Mouse (Mus musculus) limb, embryonic 11.5 days (tissue): ENCODE data around the gene Car5a. TPM values are rescaled to one million over a fixed set of nuclear protein-coding genes. Genes with fewer than 3 reads are reported as not detected.

Experiments
- ATAC-seq: fragments of 200-750 bp; cut with Nextera tagmentation; 2 replicates; pipeline ENCODE4 v1.8.0; 2017; ENCODE audit warnings: low read depth; ENCODE audit not compliant: insufficient number of reproducible peaks, low FRiP score, low TSS enrichment
- DNase-seq: peaks from one replicate; pipeline ENCODE4 v3.0.0-alpha.2; 2015; ENCODE audit warnings: low spot score
- H3K27ac ChIP-seq: fragments of 300-500 bp; sonication (generic); replicated peaks from 2 replicates; pipeline ENCODE4 v1.5.1; 2014; ENCODE audit warnings: low read depth, mild to moderate bottlenecking, low read length
- H3K27me3 ChIP-seq: fragments of 300-500 bp; sonication (generic); 2 replicates; pipeline ENCODE4 v1.6.1; 2014; ENCODE audit warnings: mild to moderate bottlenecking, low read length, mixed read lengths; ENCODE audit not compliant: control insufficient read depth, insufficient read depth
- H3K36me3 ChIP-seq: fragments of 300-500 bp; sonication (generic); 2 replicates; pipeline ENCODE4 v1.6.1; 2014; ENCODE audit warnings: mild to moderate bottlenecking, low read length, moderate library complexity, mixed read lengths; ENCODE audit not compliant: control insufficient read depth, insufficient read depth
- H3K4me1 ChIP-seq: fragments of 300-500 bp; sonication (generic); 2 replicates; pipeline ENCODE4 v1.6.1; 2014; ENCODE audit warnings: low read length, mixed read lengths; ENCODE audit not compliant: control insufficient read depth, insufficient read depth
- H3K4me2 ChIP-seq: fragments of 300-500 bp; sonication (generic); 2 replicates; pipeline ENCODE4 v1.6.1; 2014; ENCODE audit warnings: low read depth, mild to moderate bottlenecking, moderate library complexity; ENCODE audit not compliant: severe bottlenecking
- H3K4me3 ChIP-seq: fragments of 300-500 bp; sonication (generic); 2 replicates; pipeline ENCODE4 v1.5.1; 2014; ENCODE audit warnings: low read depth, low read length
- H3K9ac ChIP-seq: fragments of 300-500 bp; sonication (generic); 2 replicates; pipeline ENCODE4 v1.6.1; 2014; ENCODE audit warnings: mild to moderate bottlenecking, low read length
- H3K9me3 ChIP-seq: fragments of 300-500 bp; sonication (generic); 2 replicates; pipeline ENCODE4 v1.6.1; 2016; ENCODE audit warnings: low read length; ENCODE audit not compliant: control insufficient read depth
- WGBS: fragments of 180-500 bp; shearing (Covaris S2); extraction: QIAGEN DNeasy Blood & Tissue Kit; methylation state at CpG from one replicate; pipeline ENCODE4 v1.1.7; 2014; 5-methylcytosine and 5-hydroxymethylcytosine counted together
- polyA plus RNA-seq: library from polyadenylated mRNA; unstranded; fragments of >200 nt; fragmentation: Nextera tagmentation; extraction: Ambion mirVana; gene quantifications from 2 replicates; pipeline ENCODE4 v1.2.1, GENCODE M21; 2014

Car5a gene
- polyA plus RNA-seq, 1 experiment from 2014 or later, result not detected

GRCm38 (mm10) chr8:121909663-121910062 lies 35.0 kb downstream of the Car5a start:
- Histone ChIP-seq H3K4me2 (no peak overlapping the region), H3K27ac (no peak overlapping the region), H3K4me3 (no peak overlapping the region), H3K36me3 (no peaks in the 10 kb centered on the region), H3K4me1 (peaks cover 12% of the 10 kb centered on the region; the same call in 1 of the 2 replicates), H3K9ac (no peak overlapping the region), H3K9me3 (no peaks in the 10 kb centered on the region), H3K27me3 (peaks cover 2% of the 10 kb centered on the region; the same call in 1 of the 2 replicates)
- WGBS, result 9% methylated on average over 6 of the region's 6 CpGs
- DNase-seq (peak; percentile 85), ATAC-seq (no peak)

DNA sequence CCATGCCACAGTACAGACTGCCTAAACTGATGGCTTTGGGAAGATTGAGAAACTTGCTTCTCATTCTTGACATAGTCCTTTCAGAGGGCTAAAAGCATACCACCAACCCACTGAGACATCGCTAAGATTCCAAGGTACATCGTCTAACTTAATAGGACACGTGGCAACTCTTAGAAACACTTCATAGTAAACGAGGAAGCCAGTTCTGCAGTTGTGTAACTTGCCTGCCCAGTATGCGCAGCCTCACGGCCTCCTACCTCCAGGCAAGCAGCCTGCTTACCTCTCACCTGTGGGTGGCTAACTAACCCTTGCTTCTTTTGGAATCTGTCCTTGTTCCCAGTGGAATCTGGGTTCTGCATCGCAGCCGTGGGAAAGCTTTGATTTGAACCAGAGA lies 35.6 kb downstream of the Car5a start:
- H3K27me3 ChIP-seq, result peaks cover 2% of the 10 kb centered on the region; the same call in 1 of the 2 replicates
- no peak for ATAC-seq

DNA sequence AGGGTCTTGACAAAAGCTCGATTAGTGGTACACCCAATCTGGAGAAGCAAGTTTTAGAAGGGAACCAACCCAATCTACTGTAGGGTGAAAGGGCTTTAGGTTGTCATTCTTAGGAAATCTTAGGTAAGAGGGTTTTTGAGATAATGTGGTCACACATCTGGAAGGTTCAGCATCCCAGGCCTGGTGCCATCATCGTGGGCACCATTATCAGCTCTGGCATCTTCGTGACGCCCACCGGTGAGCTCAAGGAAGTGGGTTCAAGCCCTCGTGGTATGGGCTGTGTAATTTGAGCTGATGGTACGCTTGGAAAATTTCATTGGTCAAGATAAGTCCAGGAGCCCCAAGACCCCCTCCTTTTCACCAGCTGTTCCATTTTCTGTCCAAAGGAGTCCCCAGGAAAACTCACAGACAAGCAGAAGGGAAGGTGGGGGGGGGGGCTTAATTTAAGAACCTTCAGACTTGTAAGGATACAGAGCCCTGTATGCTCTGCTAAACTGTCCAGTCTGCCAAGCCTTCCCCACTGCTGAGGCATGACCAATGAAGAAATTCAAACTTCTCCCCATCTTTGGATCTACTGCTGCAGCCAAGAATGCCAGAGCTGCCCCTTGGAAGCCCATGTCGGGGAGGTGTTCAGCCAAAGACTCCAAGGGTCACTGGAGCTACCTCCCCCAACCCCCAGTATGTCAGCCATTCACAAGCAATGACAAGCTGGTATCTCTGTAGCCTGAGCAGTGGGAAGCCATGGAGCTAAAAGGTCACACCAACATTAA lies 36.1 kb downstream of the Car5a start:
- no peaks in the 10 kb centered on the region for H3K36me3 ChIP-seq
- no peak overlapping the region for H3K9ac ChIP-seq
- peaks cover 2% of the 10 kb centered on the region; the same call in 1 of the 2 replicates for H3K27me3 ChIP-seq
- no peaks in the 10 kb centered on the region for H3K9me3 ChIP-seq
- WGBS, result 50% methylated on average over 8 of the region's 8 CpGs
- peaks cover 12% of the 10 kb centered on the region; the same call in 1 of the 2 replicates for H3K4me1 ChIP-seq
- DNase-seq (no peak), ATAC-seq (no peak)
- no peak overlapping the region for H3K27ac ChIP-seq
- H3K4me3 ChIP-seq, result no peak overlapping the region
- no peak overlapping the region for H3K4me2 ChIP-seq

More for the DNA sequence above, 35.6 kb downstream of the Car5a start:
- Histone ChIP-seq H3K4me3 (no peak overlapping the region), H3K9ac (no peak overlapping the region), H3K9me3 (no peaks in the 10 kb centered on the region), H3K36me3 (no peaks in the 10 kb centered on the region), H3K4me2 (no peak overlapping the region), H3K4me1 (peaks cover 12% of the 10 kb centered on the region; the same call in 1 of the 2 replicates), H3K27ac (no peak overlapping the region)
- 69% methylated on average over 8 of the region's 8 CpGs for WGBS
- no peak for DNase-seq

- peak; percentile 98 for DNase-seq
- Histone ChIP-seq H3K36me3 (no peaks in the 10 kb centered on the region), H3K4me3 (peak within 1 kb of the TSS; percentile 72), H3K4me1 (peaks cover 12% of the 10 kb centered on the region; the same call in 1 of the 2 replicates), H3K27me3 (peaks cover 2% of the 10 kb centered on the region; the same call in 1 of the 2 replicates), H3K4me2 (peak within 1 kb of the TSS; percentile 94), H3K9me3 (no peaks in the 10 kb centered on the region), H3K9ac (peak within 1 kb of the TSS; percentile 58), H3K27ac (no peak within 1 kb of the TSS)
- ATAC-seq, result peak; percentile 88
- WGBS, result under 1% methylated on average over 61 of the region's 61 CpGs
Measured at GRCm38 (mm10) chr8:121907587-121908248, 37.0 kb downstream of the Car5a start, which contains the start of gene Slc7a5. TSS of gene Slc7a5 (minus strand) at chr8:121907694.

DNA sequence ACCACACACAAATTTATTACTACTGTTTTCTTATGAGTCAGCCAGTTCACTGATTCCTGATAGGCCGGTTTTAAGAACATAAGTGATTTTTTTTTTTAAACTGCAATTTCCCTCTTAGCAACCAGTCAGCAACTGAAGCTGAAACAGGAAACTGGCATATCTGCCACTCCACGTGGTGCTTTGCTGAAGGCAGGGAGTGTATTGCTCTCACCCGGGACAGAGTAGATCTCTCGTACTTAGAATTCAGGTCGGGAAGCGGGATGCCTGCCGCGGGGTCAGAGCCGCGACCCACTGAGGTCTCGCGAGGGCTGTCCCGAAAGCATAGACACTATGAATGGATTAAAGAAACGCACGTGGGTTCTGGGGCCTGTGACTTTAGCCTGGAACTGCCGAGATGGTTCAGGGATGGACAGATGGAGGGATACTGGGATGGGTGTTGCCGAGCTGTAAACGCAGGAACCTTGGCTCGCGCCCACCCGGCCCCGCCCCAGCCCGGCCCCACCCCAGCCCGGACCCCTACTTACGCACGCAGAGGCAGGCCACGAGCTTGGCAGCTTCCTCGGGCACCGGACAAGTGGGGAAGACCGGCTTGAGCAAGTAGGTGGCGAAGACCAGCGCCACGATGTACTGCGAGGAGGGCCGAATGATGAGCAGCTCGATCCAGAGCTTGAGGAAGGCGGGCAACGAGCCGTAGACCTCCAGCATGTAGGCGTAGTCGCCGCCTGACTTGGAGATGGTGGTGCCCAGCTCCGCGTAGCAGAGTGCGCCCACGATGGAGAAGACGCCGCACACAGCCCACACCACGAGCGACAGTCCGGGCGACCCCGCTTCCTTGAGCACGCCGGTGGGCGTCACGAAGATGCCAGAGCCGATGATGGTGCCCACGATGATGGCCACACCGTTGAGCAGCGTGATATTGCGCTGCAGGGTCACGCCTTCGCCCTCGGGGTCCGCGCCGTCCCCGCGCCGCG lies 37.9 kb downstream of the Car5a start:
- peak overlapping the region; percentile 94 for H3K4me2 ChIP-seq
- ATAC-seq (peak; percentile 41; the same call in 1 of the 2 replicates), DNase-seq (peak; percentile 62)
- WGBS, result under 1% methylated on average over 72 of the region's 72 CpGs
- peaks cover 15% of the 10 kb centered on the region for H3K4me1 ChIP-seq
- H3K27ac ChIP-seq, result no peak overlapping the region
- peaks cover 2% of the 10 kb centered on the region; the same call in 1 of the 2 replicates for H3K27me3 ChIP-seq
- peak overlapping the region; percentile 58 for H3K9ac ChIP-seq
- no peaks in the 10 kb centered on the region for H3K9me3 ChIP-seq
- H3K4me3 ChIP-seq, result peak overlapping the region; percentile 72
- H3K36me3 ChIP-seq, result no peaks in the 10 kb centered on the region

GRCm38 (mm10) chr8:121905864-121906263 lies 38.8 kb downstream of the Car5a start:
- Histone ChIP-seq H3K27ac (no peak overlapping the region), H3K27me3 (peaks cover 2% of the 10 kb centered on the region; the same call in 1 of the 2 replicates), H3K9me3 (no peaks in the 10 kb centered on the region), H3K9ac (no peak overlapping the region), H3K4me2 (peak overlapping the region; percentile 94), H3K4me1 (peaks cover 18% of the 10 kb centered on the region), H3K4me3 (peak overlapping the region; percentile 72; the same call in 1 of the 2 replicates), H3K36me3 (no peaks in the 10 kb centered on the region)
- ATAC-seq (no peak), DNase-seq (no peak)
- 42% methylated on average over 5 of the region's 5 CpGs for WGBS

GRCm38 (mm10) chr8:121905420-121905819 lies 39.3 kb downstream of the Car5a start:
- Histone ChIP-seq H3K9me3 (no peaks in the 10 kb centered on the region), H3K9ac (no peak overlapping the region), H3K27me3 (peaks cover 2% of the 10 kb centered on the region; the same call in 1 of the 2 replicates), H3K27ac (no peak overlapping the region), H3K36me3 (no peaks in the 10 kb centered on the region), H3K4me2 (peak overlapping the region; percentile 94), H3K4me1 (peaks cover 18% of the 10 kb centered on the region), H3K4me3 (no peak overlapping the region)
- ATAC-seq (no peak), DNase-seq (no peak)
- WGBS, result 48% methylated on average over 1 of the region's 1 CpGs
